Mouse (Mus musculus): ENCODE results near the gene Ccnjl. TPM values are rescaled to one million over a fixed set of nuclear protein-coding genes. Genes with fewer than 3 reads are reported as not detected.

Gene Ccnjl
- polyA plus RNA-seq, 1 experiment = 1.7 TPM

DNA sequence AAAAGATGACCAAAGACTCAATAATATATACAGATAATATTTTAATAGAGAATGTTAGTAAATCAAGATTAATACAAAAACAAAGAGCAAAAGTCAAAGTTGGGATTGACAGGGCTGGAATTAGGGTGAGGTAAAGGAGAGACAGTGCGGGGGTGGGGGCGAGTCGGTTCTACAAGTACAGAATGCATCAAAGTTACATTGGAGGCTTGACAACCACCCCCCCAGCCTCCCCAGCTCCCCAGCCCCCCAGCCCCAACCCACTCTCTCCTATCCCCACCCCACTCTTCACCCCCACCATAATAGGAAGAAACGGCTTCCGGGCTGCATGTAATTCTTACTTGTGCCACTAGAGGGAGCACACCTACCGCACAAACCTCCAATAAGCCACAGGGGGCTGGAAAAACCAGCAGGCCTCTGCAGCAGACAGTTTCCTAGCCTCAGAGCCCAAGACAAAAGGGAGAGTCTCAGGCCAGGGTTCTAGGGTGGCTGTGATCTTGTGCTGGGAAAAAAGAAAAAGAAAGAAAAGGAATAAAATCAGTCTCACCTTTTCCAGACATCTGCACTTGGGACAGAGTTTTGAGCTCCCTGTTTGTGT is 34.7 kb upstream of the Ccnjl start:
- Histone ChIP-seq H3K4me3 (ENCODE audit: insufficient read depth, low read length) (no peak overlapping the region), H3K27ac (ENCODE audit: insufficient read depth, low read length) (no peak overlapping the region), H3K4me1 (ENCODE audit: control insufficient read depth, insufficient read depth, low read length) (no peaks in the 10 kb centered on the region)
- TF ChIP-seq CTCF (IDR thresholded peaks at IDR 0.05; ENCODE audit: extremely low read depth, insufficient read depth, low read length) = peak; percentile 89
- TF ChIP-seq POLR2A (IDR thresholded peaks at IDR 0.05; ENCODE audit: extremely low read depth, insufficient read depth, low read length) = no peak

DNA sequence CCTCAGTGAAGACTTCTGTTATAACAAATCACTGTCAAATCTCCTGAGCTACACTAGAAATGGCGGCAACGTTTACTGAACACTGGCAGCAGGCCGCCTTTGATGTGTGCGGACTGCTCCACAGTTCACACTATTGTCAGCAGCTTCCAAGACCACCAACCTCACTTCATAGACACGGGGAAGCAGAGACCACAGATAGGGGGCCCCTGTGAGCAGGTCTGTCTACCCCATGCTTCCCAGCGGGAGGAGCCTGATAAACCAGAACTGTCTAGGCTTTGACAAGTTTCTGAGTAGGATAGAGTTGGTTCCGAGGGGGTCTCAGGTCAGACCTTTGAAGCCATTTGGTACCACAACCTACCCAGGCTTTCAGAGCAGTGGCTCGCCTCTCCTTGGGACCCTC is 33.5 kb upstream of the Ccnjl start:
- H3K4me1 ChIP-seq (ENCODE audit: control insufficient read depth, insufficient read depth, low read length) = no peaks in the 10 kb centered on the region
- TF ChIP-seq POLR2A (IDR thresholded peaks at IDR 0.05; ENCODE audit: extremely low read depth, insufficient read depth, low read length) (no peak), CTCF (IDR thresholded peaks at IDR 0.05; ENCODE audit: extremely low read depth, insufficient read depth, low read length) (0 out of 2 replicates have a peak, but pooled peaks have one; percentile 7)
- no peak overlapping the region for H3K27ac ChIP-seq (ENCODE audit: insufficient read depth, low read length)
- H3K4me3 ChIP-seq (ENCODE audit: insufficient read depth, low read length) = no peak overlapping the region

DNA sequence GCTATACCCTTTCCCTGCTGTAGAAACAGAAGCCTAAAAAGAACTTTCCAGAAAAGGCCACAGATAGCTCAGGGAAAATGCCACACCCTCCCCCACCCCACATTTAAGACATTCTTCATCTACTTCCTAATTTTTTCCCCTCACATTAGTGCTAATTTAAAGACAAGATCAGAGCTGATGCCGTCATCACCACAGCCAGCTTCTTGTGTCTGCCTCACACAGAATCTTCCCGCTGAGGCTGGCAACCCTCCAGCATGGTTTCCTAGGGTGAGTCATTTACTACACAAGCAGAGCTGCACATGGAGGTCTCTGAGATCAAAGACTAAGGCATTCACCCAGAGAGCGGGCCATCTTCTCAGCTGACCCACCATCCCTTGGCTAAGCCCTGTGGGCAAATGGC is 33.1 kb upstream of the Ccnjl start:
- TF ChIP-seq CTCF (IDR thresholded peaks at IDR 0.05; ENCODE audit: extremely low read depth, insufficient read depth, low read length) = no peak
- TF ChIP-seq POLR2A (IDR thresholded peaks at IDR 0.05; ENCODE audit: extremely low read depth, insufficient read depth, low read length) = no peak
- Histone ChIP-seq H3K4me1 (ENCODE audit: control insufficient read depth, insufficient read depth, low read length) (no peaks in the 10 kb centered on the region), H3K4me3 (ENCODE audit: insufficient read depth, low read length) (no peak overlapping the region), H3K27ac (ENCODE audit: insufficient read depth, low read length) (no peak overlapping the region)

DNA sequence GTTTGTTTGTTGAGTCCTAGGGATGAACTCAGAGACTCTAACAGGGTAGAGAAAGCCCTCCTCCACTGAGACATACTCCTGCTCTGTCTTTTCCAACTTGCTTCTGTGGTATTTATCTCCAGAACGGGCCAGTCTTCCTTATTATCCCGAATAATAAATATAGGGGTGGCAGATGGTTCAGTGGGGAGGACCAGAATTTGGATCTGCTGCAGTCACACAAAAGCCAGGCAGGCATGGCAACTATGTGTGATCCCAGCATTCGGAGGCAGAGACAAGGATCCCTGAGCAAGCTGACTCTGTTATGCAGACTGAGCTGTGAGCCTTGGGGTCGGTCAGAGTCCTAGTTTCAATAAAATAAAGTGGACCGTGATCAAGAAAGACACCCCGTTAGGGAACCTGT is 27.3 kb upstream of the Ccnjl start:
- TF ChIP-seq CTCF (IDR thresholded peaks at IDR 0.05; ENCODE audit: extremely low read depth, insufficient read depth, low read length) = no peak
- TF ChIP-seq POLR2A (IDR thresholded peaks at IDR 0.05; ENCODE audit: extremely low read depth, insufficient read depth, low read length) = no peak

DNA sequence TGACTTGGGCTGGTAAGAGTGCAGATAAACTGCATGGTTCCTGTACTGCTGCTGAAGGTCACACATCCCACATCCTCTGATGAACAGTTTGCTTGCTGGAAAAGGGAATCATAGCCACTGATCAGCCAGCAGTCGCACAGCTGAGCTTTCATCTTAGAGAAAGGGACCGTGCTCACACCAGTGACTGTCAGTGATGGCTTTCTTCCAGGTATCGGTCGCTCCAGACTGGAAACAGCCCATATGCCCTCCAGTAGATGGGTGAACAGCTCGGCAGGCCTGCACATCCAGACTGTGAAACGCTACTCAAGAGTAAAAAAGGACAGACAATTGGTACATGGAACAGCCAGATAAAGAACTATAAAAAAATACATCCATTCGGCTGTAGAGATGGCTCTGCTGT is 23.4 kb upstream of the Ccnjl start:
- TF ChIP-seq POLR2A (IDR thresholded peaks at IDR 0.05; ENCODE audit: extremely low read depth, insufficient read depth, low read length) = no peak
- TF ChIP-seq CTCF (IDR thresholded peaks at IDR 0.05; ENCODE audit: extremely low read depth, insufficient read depth, low read length) = no peak
- no peaks in the 10 kb centered on the region for H3K4me1 ChIP-seq (ENCODE audit: control insufficient read depth, insufficient read depth, low read length)
- no peak overlapping the region for H3K27ac ChIP-seq (ENCODE audit: insufficient read depth, low read length)
- no peak overlapping the region for H3K4me3 ChIP-seq (ENCODE audit: insufficient read depth, low read length)

More for the DNA sequence above, 27.3 kb upstream of the Ccnjl start:
- no peaks in the 10 kb centered on the region for H3K4me1 ChIP-seq (ENCODE audit: control insufficient read depth, insufficient read depth, low read length)
- no peak overlapping the region for H3K4me3 ChIP-seq (ENCODE audit: insufficient read depth, low read length)
- no peak overlapping the region for H3K27ac ChIP-seq (ENCODE audit: insufficient read depth, low read length)

DNA sequence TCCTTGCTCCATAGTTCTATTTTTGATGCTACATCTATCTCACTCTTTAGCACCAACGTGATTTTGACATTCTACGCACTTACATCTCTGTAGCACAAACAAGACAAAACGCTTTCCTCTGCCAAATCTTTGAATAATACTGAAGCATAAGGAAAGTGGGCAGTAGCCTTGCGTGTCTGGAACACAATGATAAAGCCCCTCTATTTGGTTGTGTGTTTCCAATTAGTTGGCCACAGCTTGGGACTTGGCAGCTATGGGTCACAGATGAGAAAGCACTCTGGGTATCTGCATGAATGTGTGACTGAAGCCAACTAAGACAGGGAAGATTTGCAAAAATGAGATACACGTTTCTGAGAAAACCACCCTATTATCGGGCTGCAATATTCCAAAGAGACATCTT is 20.6 kb upstream of the Ccnjl start:
- no peak for TF ChIP-seq POLR2A (IDR thresholded peaks at IDR 0.05; ENCODE audit: extremely low read depth, insufficient read depth, low read length)
- TF ChIP-seq CTCF (IDR thresholded peaks at IDR 0.05; ENCODE audit: extremely low read depth, insufficient read depth, low read length) = no peak
- Histone ChIP-seq H3K27ac (ENCODE audit: insufficient read depth, low read length) (no peak overlapping the region), H3K4me3 (ENCODE audit: insufficient read depth, low read length) (no peak overlapping the region)

DNA sequence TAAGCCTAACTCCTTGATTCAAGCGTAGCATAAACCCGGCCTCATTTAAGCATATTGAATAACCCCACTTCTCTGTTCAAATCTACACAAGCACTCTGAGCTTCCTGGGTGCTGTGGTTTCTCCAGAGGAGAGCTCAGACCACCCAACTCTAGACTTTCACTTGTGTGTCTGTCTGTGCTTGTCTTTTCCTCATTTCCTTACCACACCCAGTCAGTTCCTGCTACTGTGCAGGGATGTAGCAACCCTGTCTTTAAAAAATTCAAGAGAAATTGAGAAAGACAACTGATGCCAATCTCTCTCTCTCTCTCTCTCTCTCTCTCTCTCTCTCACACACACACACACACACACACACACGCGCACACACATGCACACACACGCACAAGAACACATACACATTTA is 18.7 kb upstream of the Ccnjl start:
- Histone ChIP-seq H3K4me1 (ENCODE audit: control insufficient read depth, insufficient read depth, low read length) (no peaks in the 10 kb centered on the region), H3K27ac (ENCODE audit: insufficient read depth, low read length) (no peak overlapping the region), H3K4me3 (ENCODE audit: insufficient read depth, low read length) (no peak overlapping the region)
- TF ChIP-seq POLR2A (IDR thresholded peaks at IDR 0.05; ENCODE audit: extremely low read depth, insufficient read depth, low read length) (no peak), CTCF (IDR thresholded peaks at IDR 0.05; ENCODE audit: extremely low read depth, insufficient read depth, low read length) (no peak)

More for the DNA sequence above, 20.6 kb upstream of the Ccnjl start:
- no peaks in the 10 kb centered on the region for H3K4me1 ChIP-seq (ENCODE audit: control insufficient read depth, insufficient read depth, low read length)

DNA sequence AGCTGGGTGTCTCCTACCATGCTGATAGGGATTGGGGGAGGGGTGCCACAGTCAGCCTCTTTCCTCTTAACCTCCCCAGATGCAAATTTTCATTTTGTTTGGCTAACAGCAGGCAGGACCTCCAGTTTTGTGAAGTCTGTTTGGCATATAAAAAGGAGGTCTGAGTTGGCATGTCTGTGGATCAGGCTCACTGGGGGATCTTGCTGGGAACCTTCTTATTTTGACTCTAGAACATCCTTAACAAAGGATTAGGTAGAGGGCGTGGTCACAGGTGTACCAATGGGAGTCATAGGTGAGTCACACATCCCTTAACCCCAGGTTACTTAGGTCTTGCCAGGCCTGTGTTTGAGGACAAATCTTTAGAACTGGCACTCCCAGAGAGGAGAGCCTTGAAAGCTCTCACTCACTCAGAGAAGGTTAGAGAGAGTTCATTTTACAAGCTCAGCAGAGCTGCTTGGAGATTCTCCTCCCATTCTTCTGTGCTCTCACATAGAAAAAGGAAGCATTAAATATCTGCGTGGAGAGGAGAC is 15.9 kb upstream of the Ccnjl start:
- Histone ChIP-seq H3K4me3 (ENCODE audit: insufficient read depth, low read length) (no peak overlapping the region), H3K4me1 (ENCODE audit: control insufficient read depth, insufficient read depth, low read length) (no peaks in the 10 kb centered on the region), H3K27ac (ENCODE audit: insufficient read depth, low read length) (no peak overlapping the region)
- TF ChIP-seq POLR2A (IDR thresholded peaks at IDR 0.05; ENCODE audit: extremely low read depth, insufficient read depth, low read length) (no peak), CTCF (IDR thresholded peaks at IDR 0.05; ENCODE audit: extremely low read depth, insufficient read depth, low read length) (no peak)

DNA sequence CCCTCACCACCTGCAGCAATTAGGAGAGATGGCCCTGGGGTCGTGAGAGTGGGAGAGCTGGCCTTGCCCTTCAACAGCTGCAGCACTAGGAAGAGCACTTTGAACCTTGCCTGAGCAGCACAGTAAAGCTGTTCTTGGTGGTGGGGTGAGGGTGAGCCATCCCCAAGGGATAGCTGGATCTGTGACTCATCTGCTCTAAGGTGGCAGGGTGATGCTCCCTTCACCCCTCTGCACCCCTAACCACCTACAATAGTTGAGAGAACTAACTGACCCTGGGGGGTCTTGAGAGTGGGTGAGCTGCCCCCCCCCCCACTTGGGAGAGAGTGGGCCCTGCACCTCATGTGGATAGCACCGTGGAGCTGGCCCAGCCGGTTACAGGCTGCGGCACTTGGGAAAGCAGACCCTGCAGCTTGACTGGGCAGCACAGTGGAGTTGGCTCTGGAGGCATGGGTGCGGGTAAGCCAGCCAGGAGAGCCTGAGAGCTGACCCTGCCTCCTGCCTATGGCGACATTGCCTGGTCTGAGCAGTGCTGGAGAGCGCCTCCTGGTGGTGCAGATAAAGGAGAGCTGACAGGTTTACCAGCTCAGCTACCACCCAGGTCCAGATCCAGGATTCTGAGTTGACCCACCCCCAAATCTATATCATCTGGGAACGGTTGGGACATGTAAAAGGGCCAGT is 12.1 kb upstream of the Ccnjl start:
- TF ChIP-seq CTCF (IDR thresholded peaks at IDR 0.05; ENCODE audit: extremely low read depth, insufficient read depth, low read length) = peak; percentile 42
- no peak for TF ChIP-seq POLR2A (IDR thresholded peaks at IDR 0.05; ENCODE audit: extremely low read depth, insufficient read depth, low read length)
- H3K4me1 ChIP-seq (ENCODE audit: control insufficient read depth, insufficient read depth, low read length) = no peaks in the 10 kb centered on the region

DNA sequence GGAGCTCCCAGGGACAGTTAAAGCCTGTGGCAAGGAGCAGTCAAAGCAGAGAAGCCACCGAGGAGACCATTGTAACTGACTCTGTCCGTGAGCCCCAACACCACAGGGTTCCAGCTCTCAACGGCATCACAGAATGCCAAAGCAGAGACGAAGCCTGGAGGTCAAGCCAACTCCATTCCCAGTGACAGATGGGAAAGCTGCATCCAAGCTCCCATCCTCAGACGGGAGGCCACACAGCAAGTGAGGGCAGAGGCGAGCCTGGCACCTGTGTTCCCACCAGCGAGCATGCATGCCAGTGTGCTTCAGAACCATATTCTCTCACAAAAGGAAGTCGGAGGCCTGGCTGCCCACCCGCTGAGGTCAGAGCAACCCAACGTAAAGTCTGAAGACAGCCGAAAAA is 10.9 kb upstream of the Ccnjl start:
- H3K4me3 ChIP-seq (ENCODE audit: insufficient read depth, low read length) = no peak overlapping the region
- H3K4me1 ChIP-seq (ENCODE audit: control insufficient read depth, insufficient read depth, low read length) = no peaks in the 10 kb centered on the region
- TF ChIP-seq CTCF (IDR thresholded peaks at IDR 0.05; ENCODE audit: extremely low read depth, insufficient read depth, low read length) (no peak), POLR2A (IDR thresholded peaks at IDR 0.05; ENCODE audit: extremely low read depth, insufficient read depth, low read length) (no peak)
- no peak overlapping the region for H3K27ac ChIP-seq (ENCODE audit: insufficient read depth, low read length)

More for the DNA sequence above, 12.1 kb upstream of the Ccnjl start:
- Histone ChIP-seq H3K4me3 (ENCODE audit: insufficient read depth, low read length) (no peak overlapping the region), H3K27ac (ENCODE audit: insufficient read depth, low read length) (no peak overlapping the region)

Measured in cortical plate, adult 2 months (tissue).